Mouse (Mus musculus) liver, embryonic 11.5 days (tissue): ENCODE results near the gene Apba2. TPM values are rescaled to one million over a fixed set of nuclear protein-coding genes. Genes with fewer than 3 reads are reported as not detected.

Experiments used
- ATAC-seq: fragments of 200-750 bp; cut with Nextera tagmentation; replicated peaks from 2 replicates; pipeline ENCODE4 v1.8.0; 2017; ENCODE audit warnings: moderate number of reproducible peaks, mild to moderate bottlenecking, moderate TSS enrichment, moderate library complexity; ENCODE audit not compliant: low FRiP score
- DNase-seq: peaks from one replicate; pipeline ENCODE4 v3.0.0-alpha.2; 2017; ENCODE audit warnings: low spot score
- H3K27ac ChIP-seq: fragments of 300-500 bp; sonication (generic); 2 replicates; pipeline ENCODE4 v1.5.1; 2014; ENCODE audit warnings: mild to moderate bottlenecking, low read depth, low read length, control low read depth
- H3K27me3 ChIP-seq: fragments of 300-500 bp; sonication (generic); replicated peaks from 2 replicates; pipeline ENCODE4 v1.6.1; 2014; ENCODE audit warnings: low read length, mixed read lengths; ENCODE audit not compliant: control insufficient read depth, insufficient read depth
- H3K36me3 ChIP-seq: fragments of 300-500 bp; sonication (generic); 2 replicates; pipeline ENCODE4 v1.6.1; 2014; ENCODE audit warnings: mild to moderate bottlenecking, low read length, moderate library complexity, mixed read lengths; ENCODE audit not compliant: control insufficient read depth, insufficient read depth
- H3K4me1 ChIP-seq: fragments of 300-500 bp; sonication (generic); replicated peaks from 2 replicates; pipeline ENCODE4 v1.6.1; 2014; ENCODE audit warnings: low read length, mixed read lengths; ENCODE audit not compliant: control insufficient read depth, insufficient read depth
- H3K4me2 ChIP-seq: fragments of 300-500 bp; sonication (generic); 2 replicates; pipeline ENCODE4 v1.6.1; 2014; ENCODE audit warnings: mild to moderate bottlenecking, control low read depth, moderate library complexity
- H3K4me3 ChIP-seq: fragments of 300-500 bp; sonication (generic); 2 replicates; pipeline ENCODE4 v1.5.1; 2014; ENCODE audit warnings: low read depth, low read length, control low read depth
- H3K9ac ChIP-seq: fragments of 300-500 bp; sonication (generic); 2 replicates; pipeline ENCODE4 v1.6.1; 2014; ENCODE audit warnings: low read depth, low read length, control low read depth
- H3K9me3 ChIP-seq: fragments of 300-500 bp; sonication (generic); 2 replicates; pipeline ENCODE4 v1.6.1; 2016; ENCODE audit warnings: low read length, inconsistent platforms, mixed read lengths; ENCODE audit not compliant: control insufficient read depth
- WGBS: fragments of 180-500 bp; shearing (Covaris S2); extraction: QIAGEN DNeasy Blood & Tissue Kit; methylation state at CpG from one replicate; pipeline ENCODE4 v1.1.7; 2014; 5-methylcytosine and 5-hydroxymethylcytosine counted together
- polyA plus RNA-seq: library from polyadenylated mRNA; unstranded; fragments of >200 nt; fragmentation: Nextera tagmentation; extraction: Ambion mirVana; gene quantifications from 2 replicates; pipeline ENCODE4 v1.2.1, GENCODE M21; 2014

Apba2 gene
- polyA plus RNA-seq, 1 experiment from 2014 or later = 0.96 TPM

DNA sequence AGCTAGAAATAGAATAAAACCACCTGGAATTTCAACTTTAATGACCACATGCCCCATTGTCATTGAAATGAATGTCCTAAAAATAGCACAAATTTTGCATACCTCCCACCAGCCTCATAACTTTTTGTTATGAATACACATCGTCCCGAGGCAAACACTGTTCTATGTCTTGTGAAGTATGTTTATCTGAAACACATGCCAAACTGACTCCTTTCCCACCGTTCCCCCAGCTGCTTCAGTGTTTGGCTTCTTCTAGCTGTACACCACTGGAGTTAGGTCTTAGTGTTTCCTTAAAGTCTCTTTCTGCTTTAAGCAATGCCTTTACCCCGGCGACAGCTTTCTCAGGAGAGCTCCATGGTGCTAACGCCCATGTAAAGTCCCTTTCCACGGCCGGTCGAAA, 289.6 kb downstream of the Apba2 start:
- DNase-seq (no peak), ATAC-seq (no peak)
- Histone ChIP-seq H3K4me2 (no peak overlapping the region), H3K27me3 (no peaks in the 10 kb centered on the region), H3K36me3 (no peaks in the 10 kb centered on the region), H3K27ac (no peak overlapping the region), H3K9ac (no peak overlapping the region), H3K9me3 (no peaks in the 10 kb centered on the region), H3K4me1 (no peaks in the 10 kb centered on the region), H3K4me3 (no peak overlapping the region)
- 78% methylated on average over 9 of the region's 9 CpGs for WGBS

GRCm38 (mm10) chr7:64792031-64792430, 290.5 kb downstream of the Apba2 start:
- H3K36me3 ChIP-seq = no peaks in the 10 kb centered on the region
- no peaks in the 10 kb centered on the region for H3K27me3 ChIP-seq
- H3K9me3 ChIP-seq = no peaks in the 10 kb centered on the region
- H3K4me3 ChIP-seq = no peak overlapping the region
- no peak overlapping the region for H3K9ac ChIP-seq
- ATAC-seq (no peak), DNase-seq (no peak)
- H3K4me1 ChIP-seq = no peaks in the 10 kb centered on the region
- H3K27ac ChIP-seq = no peak overlapping the region
- H3K4me2 ChIP-seq = no peak overlapping the region
- 67% methylated on average over 8 of the region's 8 CpGs for WGBS

DNA sequence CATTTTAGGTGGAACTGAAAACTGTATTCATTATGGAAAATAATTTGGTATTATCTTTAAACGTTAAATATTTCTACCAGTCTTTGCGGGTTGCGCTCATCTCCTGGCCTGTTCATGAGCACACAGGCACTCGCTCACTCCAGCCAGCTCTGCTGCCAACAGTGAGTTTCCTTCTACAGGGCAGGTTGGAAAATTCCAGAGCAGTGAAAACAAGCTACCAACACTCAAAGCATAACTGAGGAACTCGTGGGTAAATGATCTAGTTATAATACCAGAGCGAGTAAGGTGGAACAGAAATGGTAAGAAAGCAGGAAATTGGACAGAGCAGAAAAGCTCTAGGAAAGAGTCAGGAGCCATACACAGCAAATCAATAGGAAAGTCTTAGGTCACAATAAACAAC, 294.0 kb downstream of the Apba2 start:
- Histone ChIP-seq H3K9me3 (no peaks in the 10 kb centered on the region), H3K4me2 (no peak overlapping the region), H3K36me3 (no peaks in the 10 kb centered on the region), H3K27ac (no peak overlapping the region), H3K9ac (no peak overlapping the region), H3K4me1 (no peaks in the 10 kb centered on the region), H3K27me3 (no peaks in the 10 kb centered on the region), H3K4me3 (no peak overlapping the region)
- no peak for ATAC-seq
- 81% methylated on average over 6 of the region's 6 CpGs for WGBS
- no peak for DNase-seq

Other genes with a start within 250 kb of the Apba2 start
- 5.5 and 5.9 TPM in 2 replicates for gene Mtmr10, start 214.1 kb upstream of the Apba2 start, polyA plus RNA-seq
- gene Fan1, start 127.6 kb upstream of the Apba2 start, polyA plus RNA-seq = 3.4 and 4.1 TPM in 2 replicates
- gene Mphosph10, start 109.4 kb upstream of the Apba2 start, polyA plus RNA-seq = 73.4 and 75.8 TPM in 2 replicates
- gene Mcee, start 109.1 kb upstream of the Apba2 start, polyA plus RNA-seq = 53.8 and 57.8 TPM in 2 replicates